Mouse (Mus musculus) spleen, adult 2 months (tissue): ENCODE data around the gene Fgf9.

Source experiments
- CTCF ChIP-seq: fragments of 200-500 bp; IDR thresholded peaks from 2 replicates; pipeline ENCODE4 v1.5.1; 2011; ENCODE audit warnings: mild to moderate bottlenecking, inconsistent platforms; ENCODE audit not compliant: insufficient read depth, insufficient read length, insufficient replicate concordance; ENCODE audit errors: extremely low read depth
- POLR2A ChIP-seq: fragments of 200-500 bp; IDR thresholded peaks from 2 replicates; pipeline ENCODE4 v1.6.1; 2011; ENCODE audit warnings: low read depth, low read length, inconsistent platforms

DNA sequence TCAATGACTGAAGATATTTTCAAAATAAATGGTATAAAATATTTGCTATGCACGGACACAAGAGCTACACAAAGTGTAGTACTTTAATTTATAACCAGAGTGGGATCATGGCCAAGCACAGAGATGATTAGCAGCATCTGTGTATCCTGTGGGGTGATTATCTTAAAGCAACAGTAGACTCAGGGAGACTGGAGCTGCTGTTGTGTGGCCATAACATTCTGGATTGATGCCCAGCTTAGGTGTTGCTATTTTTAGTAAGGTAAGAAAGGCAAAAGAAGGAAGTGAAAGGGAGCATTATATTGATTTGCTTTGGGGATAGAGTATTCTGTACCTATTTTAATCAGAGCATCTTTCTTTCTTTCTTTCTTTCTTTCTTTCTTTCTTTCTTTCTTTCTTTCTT lies 11.6 kb downstream of the Fgf9 start:
- TF ChIP-seq CTCF, result no peak
- TF ChIP-seq POLR2A, result no peak
